Mouse (Mus musculus): ENCODE results near the gene Gm11492. TPM values are rescaled to one million over a fixed set of nuclear protein-coding genes. Genes with fewer than 3 reads are reported as not detected.

The Gm11492 gene
- total RNA-seq (2014; fragmentation: Nextera tagmentation) (not detected in 2 replicates), total RNA-seq (2017) (not detected in 2 replicates)

GRCm38 (mm10) chr11:87566501-87566900 is at the start of gene Gm11492:
Gene Gm11492 (plus strand): TSS chr11:87566653.
- no peak for ATAC-seq (replicated peaks; ENCODE audit: low FRiP score, low TSS enrichment, poor library complexity, severe bottlenecking)

DNA sequence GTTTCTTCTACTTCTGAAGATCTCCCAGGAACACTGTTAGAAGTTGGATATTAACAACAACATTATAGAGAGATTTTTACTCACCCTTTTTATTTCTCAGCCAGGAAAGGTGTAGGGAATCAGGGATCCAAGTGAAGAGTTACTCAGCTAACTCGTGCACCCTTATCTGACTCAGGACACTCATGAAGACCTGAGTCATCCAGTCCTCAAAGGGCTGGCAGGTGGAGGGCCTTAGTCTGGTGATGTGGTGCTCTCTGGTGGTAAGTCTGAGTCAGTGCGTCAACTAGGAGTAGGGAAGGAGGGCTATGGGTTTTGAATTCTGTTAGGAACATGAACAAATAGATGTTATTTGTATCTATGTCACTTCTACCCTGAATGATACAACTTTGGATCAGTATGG is 47.2 kb upstream of the Gm11492 start:
- ATAC-seq (replicated peaks; ENCODE audit: low FRiP score, low TSS enrichment, poor library complexity, severe bottlenecking) = peak; percentile 97

DNA sequence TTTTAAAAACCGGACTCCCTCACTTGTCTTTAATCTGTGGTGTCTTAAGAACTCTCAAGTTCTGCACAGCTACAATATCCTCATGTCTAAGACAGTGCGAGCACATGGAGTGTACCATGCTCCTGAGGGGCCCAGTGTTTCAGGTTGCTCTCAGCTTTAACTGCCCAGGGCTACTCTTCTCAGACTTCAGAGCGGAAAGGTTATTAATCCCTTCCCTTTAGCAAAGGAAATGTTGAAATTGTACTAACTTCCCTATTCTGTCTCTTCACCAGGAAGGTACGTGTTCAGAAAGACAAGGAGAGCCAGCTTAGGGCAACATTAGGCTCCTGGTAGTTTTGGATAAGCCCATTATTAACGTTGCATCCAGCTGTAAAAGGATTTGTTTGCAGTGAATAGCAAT is 43.0 kb upstream of the Gm11492 start:
- no peak for ATAC-seq (replicated peaks; ENCODE audit: low FRiP score, low TSS enrichment, poor library complexity, severe bottlenecking)

GRCm38 (mm10) chr11:87523967-87524366 is 42.5 kb upstream of the Gm11492 start:
- ATAC-seq (replicated peaks; ENCODE audit: low FRiP score, low TSS enrichment, poor library complexity, severe bottlenecking) = peak; percentile 68

GRCm38 (mm10) chr11:87524780-87525179 is 41.7 kb upstream of the Gm11492 start:
- ATAC-seq (replicated peaks; ENCODE audit: low FRiP score, low TSS enrichment, poor library complexity, severe bottlenecking) = no peak

DNA sequence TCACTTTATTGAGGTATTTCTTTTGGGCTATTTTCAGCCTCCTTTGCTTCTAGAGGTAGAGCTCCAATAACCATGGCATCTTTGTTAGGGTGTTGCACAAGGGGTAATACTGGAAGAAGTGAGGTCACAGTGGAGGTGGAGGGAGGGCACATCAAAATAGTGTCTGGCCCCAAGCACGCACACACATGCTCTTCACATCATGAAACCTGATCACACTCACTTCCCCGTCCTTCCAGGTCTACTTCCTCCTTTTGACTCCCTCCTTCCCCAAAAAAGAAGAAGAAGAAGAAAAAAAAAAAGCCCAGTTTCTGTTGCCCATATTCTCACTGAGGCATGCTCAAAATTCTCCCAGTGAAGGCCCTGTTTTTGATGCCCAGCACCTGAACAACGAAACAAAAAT is 39.1 kb upstream of the Gm11492 start:
- no peak for ATAC-seq (replicated peaks; ENCODE audit: low FRiP score, low TSS enrichment, poor library complexity, severe bottlenecking)

DNA sequence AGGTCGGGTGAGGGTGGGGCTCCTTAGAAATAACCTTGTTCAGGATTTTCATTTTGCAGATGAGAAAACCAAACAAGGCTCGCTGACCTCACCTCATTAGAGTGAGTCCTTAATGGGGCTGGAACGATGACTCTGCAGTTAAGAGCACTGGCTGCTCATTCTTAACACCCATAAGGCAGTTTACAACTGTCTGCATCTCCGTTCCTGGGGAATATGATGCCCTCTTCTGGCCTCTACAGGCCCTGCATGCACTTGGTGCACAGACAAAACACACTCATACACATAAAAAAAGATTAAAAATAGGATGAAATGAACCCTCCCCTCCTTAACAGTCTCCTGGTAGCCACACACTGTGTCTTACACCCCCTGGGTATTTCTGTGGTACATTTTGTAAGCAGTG is 38.5 kb upstream of the Gm11492 start:
- 0 out of 2 replicates have a peak, but pooled peaks have one; percentile 67 for ATAC-seq (replicated peaks; ENCODE audit: low FRiP score, low TSS enrichment, poor library complexity, severe bottlenecking)

DNA sequence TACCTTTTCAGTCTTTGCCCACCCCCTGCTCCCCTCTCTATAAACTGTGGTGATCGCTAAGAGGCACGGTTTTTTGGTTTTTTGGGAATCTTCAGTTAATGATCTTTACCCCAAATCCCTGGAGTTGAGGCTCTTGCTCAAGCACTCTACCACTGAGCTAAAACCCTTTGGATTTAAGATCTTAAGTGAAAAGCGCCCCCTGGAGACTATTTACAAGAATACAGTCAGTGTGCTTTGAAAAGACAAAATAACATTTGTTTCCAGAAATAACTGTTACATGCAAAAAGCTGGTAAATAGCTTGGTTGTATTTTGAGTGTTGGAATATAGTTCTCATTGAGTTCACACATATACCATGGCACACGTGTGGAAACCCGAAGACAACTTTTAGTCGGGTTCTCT is 34.8 kb upstream of the Gm11492 start:
- no peak for ATAC-seq (replicated peaks; ENCODE audit: low FRiP score, low TSS enrichment, poor library complexity, severe bottlenecking)

DNA sequence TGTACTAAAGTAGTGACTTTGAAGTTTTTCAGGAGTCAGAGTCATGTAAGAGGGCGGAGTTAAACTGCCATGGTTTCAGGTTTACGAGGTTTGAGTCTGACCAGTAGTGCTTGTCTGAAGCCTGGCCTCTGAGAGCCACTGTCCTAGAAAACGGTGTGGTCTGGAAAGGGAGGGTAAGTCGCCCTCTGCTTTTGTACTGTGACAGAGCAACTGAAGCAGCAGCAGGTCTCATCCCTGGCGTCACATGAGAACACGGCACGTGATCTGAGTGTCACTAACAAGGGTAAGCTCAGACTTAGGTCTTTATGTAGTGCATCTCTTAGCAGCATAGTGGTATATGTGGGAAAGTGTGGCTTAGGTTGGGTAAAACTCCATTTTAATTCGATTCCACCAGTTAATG is 24.2 kb upstream of the Gm11492 start:
- no peak for ATAC-seq (replicated peaks; ENCODE audit: low FRiP score, low TSS enrichment, poor library complexity, severe bottlenecking)

- no peak for ATAC-seq (replicated peaks; ENCODE audit: low FRiP score, low TSS enrichment, poor library complexity, severe bottlenecking)
Measured at GRCm38 (mm10) chr11:87542906-87543305, 23.5 kb upstream of the Gm11492 start.

GRCm38 (mm10) chr11:87553342-87553741 is 13.1 kb upstream of the Gm11492 start:
- no peak for ATAC-seq (replicated peaks; ENCODE audit: low FRiP score, low TSS enrichment, poor library complexity, severe bottlenecking)

DNA sequence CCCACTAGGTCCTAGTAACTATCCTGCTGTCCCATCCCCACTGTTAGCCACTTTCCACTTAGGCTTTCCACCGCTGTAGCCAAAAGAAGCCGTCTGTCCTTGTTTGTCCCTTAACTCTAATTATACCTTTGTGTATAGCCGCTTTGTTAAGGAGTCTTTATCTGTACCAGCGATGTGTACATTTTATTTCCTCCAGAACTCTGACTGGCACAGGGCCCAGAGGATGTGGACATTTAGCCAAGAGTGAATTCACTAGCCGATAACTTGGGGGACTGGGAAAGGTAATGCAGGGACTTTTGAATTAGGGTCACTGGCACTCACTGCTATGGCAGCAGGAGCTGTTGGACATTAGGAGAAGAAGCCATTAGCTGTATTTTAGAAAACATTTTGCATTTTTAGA is 12.1 kb upstream of the Gm11492 start:
- ATAC-seq (replicated peaks; ENCODE audit: low FRiP score, low TSS enrichment, poor library complexity, severe bottlenecking) = 0 out of 2 replicates have a peak, but pooled peaks have one; percentile 22

DNA sequence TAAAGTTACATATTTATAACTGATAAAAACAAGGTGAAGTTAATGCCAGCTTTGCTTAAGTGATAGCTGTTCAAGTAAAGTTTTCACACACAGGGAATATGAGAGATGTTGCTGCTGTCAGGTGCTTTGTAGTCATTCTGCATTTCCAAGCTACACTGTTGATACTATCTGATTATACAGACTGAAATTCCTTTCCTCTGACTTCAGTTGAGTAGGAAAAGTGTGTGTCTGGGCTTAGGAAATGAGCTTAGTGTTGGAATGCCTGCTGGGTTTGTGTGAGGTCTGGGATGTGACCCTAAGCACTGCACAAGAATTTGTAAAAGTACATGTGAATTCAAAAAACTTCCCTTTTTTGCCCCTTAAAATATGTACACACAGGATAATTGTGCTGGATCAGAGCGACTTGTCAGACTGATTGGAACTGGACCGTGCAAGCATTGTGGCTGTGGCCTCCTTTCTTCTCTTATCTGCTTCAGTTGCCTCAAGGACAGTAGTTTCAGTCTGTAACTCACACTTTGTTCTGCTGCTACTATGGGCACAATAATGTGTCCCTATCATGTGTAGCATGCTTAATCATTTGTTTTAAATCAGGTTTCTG is 11.2 kb upstream of the Gm11492 start:
- no peak for ATAC-seq (replicated peaks; ENCODE audit: low FRiP score, low TSS enrichment, poor library complexity, severe bottlenecking)

DNA sequence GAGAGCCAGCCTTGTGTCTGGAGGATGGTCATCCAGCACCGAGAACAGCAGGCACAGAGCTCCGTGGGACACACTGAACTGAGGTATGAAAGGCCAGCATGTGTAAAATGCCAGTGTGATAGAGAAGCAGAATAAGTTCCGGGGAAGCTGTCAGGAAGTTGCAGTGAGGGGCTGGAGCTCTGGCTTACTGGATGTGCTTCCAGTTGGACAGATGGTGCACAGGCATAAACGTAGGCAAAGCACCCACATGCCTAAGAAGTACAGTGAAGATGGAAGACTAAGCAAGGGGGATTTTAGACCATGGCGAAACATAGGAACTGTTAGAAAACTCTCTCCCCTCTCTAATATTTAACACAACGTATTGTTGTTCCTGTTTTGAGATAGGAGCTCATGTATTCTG is 5.2 kb upstream of the Gm11492 start:
- ATAC-seq (replicated peaks; ENCODE audit: low FRiP score, low TSS enrichment, poor library complexity, severe bottlenecking) = no peak

DNA sequence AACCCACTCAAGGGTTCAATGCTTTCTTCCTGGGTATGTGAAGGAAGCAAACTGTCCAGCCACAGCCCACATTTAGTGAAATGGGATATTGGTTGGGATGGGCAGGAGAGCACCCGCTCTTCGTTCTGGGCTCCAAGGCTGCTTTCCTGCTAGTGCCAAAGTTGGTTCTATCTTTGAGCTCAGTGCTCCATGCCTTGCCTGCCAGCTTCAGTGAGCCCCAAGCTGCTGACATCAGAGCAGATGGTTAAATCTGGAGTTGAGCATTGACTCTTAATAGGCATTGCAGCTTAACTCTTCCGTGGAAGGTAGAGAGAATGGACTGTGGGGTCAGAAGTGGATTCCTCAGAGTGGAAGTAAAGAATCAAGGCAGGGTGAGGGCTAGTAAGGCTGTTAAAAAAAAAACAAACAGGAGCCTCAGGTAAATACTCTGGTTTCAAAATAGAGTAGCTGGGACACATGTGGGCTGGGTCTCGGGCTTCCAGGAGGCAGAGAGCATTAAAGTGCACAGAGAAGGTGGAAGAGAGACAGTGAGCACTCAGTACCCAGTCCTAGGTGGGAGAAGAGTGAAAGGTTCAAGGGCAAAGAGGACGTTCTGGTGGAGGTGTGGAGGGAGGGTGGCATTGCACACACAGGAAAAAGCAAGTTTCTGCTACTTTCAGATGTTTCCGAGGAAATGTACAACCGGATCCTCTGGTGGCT is 2.0 kb downstream of the Gm11492 start, which contains the start of gene Sept4:
TSS of gene Sept4 (plus strand) at position 649 of the 699 bp plus-strand sequence.
- no peak for ATAC-seq (replicated peaks; ENCODE audit: low FRiP score, low TSS enrichment, poor library complexity, severe bottlenecking)

- no peak for ATAC-seq (replicated peaks; ENCODE audit: low FRiP score, low TSS enrichment, poor library complexity, severe bottlenecking)
Measured at GRCm38 (mm10) chr11:87570743-87571142, 4.3 kb downstream of the Gm11492 start.

GRCm38 (mm10) chr11:87571361-87571950 is 5.0 kb downstream of the Gm11492 start:
- ATAC-seq (replicated peaks; ENCODE audit: low FRiP score, low TSS enrichment, poor library complexity, severe bottlenecking) = no peak

DNA sequence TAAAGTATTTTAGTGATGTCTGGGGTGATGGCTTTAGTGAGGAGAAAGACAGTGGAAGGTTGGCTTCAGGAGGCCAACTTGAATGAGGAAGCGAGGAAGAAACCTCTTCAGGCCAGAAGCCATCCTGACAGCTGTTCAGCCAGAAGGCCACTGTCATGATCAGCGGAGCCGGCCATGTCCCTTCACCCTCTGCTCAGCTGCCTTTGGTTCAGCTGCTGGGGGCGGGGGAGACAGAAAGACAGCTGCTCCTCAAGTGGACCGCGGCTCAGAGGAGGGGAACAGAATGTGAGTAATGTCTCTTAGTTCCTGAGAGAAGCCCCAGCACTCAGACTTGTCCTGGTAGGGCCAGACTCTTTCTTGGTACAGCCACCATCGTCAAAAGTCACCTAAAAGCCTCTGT is 7.3 kb downstream of the Gm11492 start:
- ATAC-seq (replicated peaks; ENCODE audit: low FRiP score, low TSS enrichment, poor library complexity, severe bottlenecking) = no peak

DNA sequence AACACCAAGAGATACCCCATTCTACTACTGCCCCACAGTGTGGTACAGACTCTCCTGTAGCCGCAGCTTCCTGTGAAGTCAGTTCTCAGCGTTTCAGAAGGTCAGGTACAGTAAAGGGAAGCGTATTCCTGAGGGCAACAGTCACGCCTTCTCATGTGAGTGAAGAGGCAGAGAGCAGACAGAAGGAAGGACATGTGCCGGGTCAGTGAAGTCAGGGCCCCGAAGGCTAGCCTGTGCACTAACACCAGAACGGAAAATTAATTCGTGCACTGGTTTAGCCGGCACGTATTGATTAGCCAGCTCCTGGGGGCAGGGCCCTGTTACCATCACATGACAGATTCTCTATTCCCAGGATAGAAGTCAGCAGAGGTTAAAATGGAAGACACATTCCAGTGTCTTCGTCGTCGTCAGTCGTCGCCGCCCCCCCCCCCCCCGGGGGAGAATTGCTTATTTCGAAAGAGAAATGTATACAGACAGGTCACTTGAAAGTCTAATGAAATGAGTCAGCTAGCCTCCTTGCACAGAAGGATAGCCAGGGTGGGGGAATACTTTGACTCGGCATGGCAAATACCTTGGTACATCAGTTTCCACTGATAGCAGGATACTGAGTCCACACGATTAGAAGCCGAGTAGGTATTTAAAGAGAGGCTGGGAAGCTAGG is 8.2 kb downstream of the Gm11492 start:
- ATAC-seq (replicated peaks; ENCODE audit: low FRiP score, low TSS enrichment, poor library complexity, severe bottlenecking) = no peak

DNA sequence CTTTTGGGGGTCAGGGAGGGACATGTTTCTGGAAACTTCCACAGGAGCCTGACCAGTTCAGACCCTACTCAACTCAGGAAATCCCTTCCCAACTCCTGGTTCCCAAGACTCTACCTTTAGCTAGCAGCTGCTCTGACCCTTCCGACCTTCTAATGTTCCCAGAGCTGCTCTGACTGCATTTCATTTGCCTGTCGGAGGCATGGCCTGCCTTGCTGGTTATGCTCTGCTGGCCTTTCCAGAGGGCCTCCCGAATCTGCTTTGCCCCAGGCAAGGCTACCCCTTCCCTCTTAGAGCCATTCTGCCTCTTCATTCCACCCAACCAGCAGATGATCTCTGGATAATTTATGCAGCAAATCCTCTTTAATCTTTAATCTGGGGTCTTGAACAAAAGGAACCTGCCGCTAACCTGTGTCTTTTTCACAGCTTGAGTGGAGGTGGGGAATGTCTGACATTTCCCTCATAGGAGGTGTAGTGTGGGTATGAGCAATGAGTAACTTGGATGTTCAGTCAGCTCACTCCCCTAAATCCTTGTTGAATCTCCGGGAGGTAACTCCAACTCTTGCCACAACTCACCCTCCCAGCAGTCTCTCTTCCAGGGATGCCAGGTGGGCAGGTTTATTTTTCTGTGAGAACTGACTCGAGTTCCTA is 11.3 kb downstream of the Gm11492 start:
- ATAC-seq (replicated peaks; ENCODE audit: low FRiP score, low TSS enrichment, poor library complexity, severe bottlenecking) = no peak
